Mouse (Mus musculus) spleen, postnatal 36 days (tissue): Measurements from ENCODE around the gene Tstd3.
"Not testable (repeated sequence)": the region's sequence is repeated elsewhere in the genome, so short reads cannot be mapped to it uniquely, and the experiment has no call there.

Experiments used
- DNase-seq, 2 experiments: peaks; one replicate each; pipeline ENCODE4 v3.0.0; 2022; ENCODE audit warnings: low spot score in 2 of 2, mixed read lengths in 1 of 2

Tstd3 gene

GRCm38 (mm10) chr4:21745723-21746122, 21.3 kb downstream of the Tstd3 start:
- no peak for DNase-seq

- DNase-seq, result not testable (repeated sequence)
These were observed 22.9 kb downstream of the Tstd3 start for GRCm38 (mm10) chr4:21744142-21744541.

- no peak for DNase-seq
These were observed 27.8 kb downstream of the Tstd3 start for GRCm38 (mm10) chr4:21739169-21739568.

- peak; percentile 88 for DNase-seq
These were observed 39.3 kb downstream of the Tstd3 start, which contains the start of gene Ccnc for GRCm38 (mm10) chr4:21727615-21728165. Gene Ccnc, plus strand, starts transcription at chr4:21727701.

GRCm38 (mm10) chr4:21726912-21727614, 39.9 kb downstream of the Tstd3 start:
- DNase-seq, result peak; percentile 15 to 50

GRCm38 (mm10) chr4:21722752-21723334, 44.2 kb downstream of the Tstd3 start:
- DNase-seq, result no peak

- peak; percentile 56 to 58 for DNase-seq
These were observed 54.9 kb downstream of the Tstd3 start for GRCm38 (mm10) chr4:21712147-21712546.
